18 mouse cellular contexts compared by ENCODE assay signal in the genomic region with DNA sequence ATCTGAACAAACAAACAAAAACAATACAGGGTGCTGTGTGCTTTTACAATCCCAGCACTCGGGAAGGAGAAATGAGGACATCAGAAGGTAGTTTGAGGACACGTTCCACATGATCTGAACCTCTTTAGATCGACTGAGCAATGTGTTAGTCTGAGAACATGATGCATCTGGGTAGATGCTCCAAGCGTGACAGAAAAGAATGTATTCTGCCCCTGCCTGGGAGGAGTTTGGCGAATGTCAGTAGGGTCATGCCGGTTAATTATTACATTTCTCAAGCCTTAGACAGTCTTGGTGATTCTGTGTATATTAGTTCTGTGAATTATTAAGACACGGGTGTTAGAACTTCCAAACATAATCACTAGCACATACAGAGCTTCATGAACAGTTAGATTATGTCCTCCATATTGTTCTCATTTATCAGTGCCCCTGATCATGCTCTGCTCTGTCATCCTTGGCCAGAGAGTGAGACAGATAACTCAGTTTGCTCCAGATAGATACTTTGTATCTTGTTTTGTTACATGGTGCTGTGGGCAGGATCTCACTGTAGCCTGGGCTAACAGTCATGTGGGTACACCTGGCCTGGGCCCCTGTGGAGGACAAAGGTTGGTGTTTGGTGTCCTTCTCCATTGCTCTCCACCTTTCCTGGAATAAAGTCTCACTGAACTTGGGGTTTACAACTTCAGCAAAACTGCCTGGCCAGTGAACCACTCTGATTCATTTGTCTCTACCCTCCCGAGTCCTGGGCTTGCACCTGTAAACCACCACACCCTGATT.
DNase-seq lines count a peak whose midpoint lies in the region; ATAC-seq and TF ChIP-seq lines count a peak whose summit lies in the region.
"Had no signal": no experiment of that assay in that cellular context is flagged by ENCODE, and none has a peak within 500 bp of the region (broad histone marks: within the 10 kb centered on the region; RNA-seq: fewer than 3 reads in every experiment).

No protein-coding gene starts in this region.

- H3K4me2 ChIP-seq in liver, postnatal 0 days (ENCODE audit: low read depth, low read length), result no peak overlapping the region
- no peak overlapping the region for H3K4me2 ChIP-seq in liver, embryonic 12.5 days
- no peak overlapping the region for H3K4me2 ChIP-seq in kidney, embryonic 16.5 days (replicated peaks; ENCODE audit: low read depth, low read length)
- H3K4me2 ChIP-seq: embryonic facial prominence, embryonic 12.5 days; forebrain, embryonic 13.5 days; heart, embryonic 11.5 days; liver, embryonic 13.5 days; lung, embryonic 14.5 days; midbrain, embryonic 12.5 days; neural tube, embryonic 15.5 days had no signal

- H3K36me3 ChIP-seq in liver, postnatal 0 days (replicated peaks; ENCODE audit: insufficient read depth, low read length), result no peaks in the 10 kb centered on the region
- H3K36me3 ChIP-seq in liver, embryonic 12.5 days, result no peaks in the 10 kb centered on the region
- no peaks in the 10 kb centered on the region for H3K36me3 ChIP-seq in kidney, embryonic 16.5 days (ENCODE audit: insufficient read depth, low read length)
- H3K36me3 ChIP-seq: embryonic facial prominence, embryonic 12.5 days; liver, embryonic 13.5 days; midbrain, embryonic 12.5 days; neural tube, embryonic 15.5 days had no signal

- no peak for DNase-seq in liver, postnatal 0 days
- DNase-seq in kidney, adult 18-20 months, result peak; percentile 45
- peak; percentile 5 for DNase-seq in yolk sac, embryonic 10.5 days (ENCODE audit: low spot score)
- no peak for DNase-seq in adrenal gland, postnatal 36 days
- no peak for DNase-seq in adrenal gland, adult 2 months
- DNase-seq: adrenal gland, postnatal 25 days; cerebellum, adult 11 months; cerebellum, postnatal 14 days; liver, embryonic 13.5 days; lung, embryonic 14.5 days had no signal

- H3K4me1 ChIP-seq in liver, postnatal 0 days (ENCODE audit: insufficient read depth), result no peaks in the 10 kb centered on the region
- no peaks in the 10 kb centered on the region for H3K4me1 ChIP-seq in liver, embryonic 12.5 days
- no peaks in the 10 kb centered on the region for H3K4me1 ChIP-seq in kidney, embryonic 16.5 days (ENCODE audit: insufficient read depth, low read length)
- H3K4me1 ChIP-seq: embryonic facial prominence, embryonic 12.5 days; forebrain, embryonic 13.5 days; liver, embryonic 13.5 days; midbrain, embryonic 12.5 days; neural tube, embryonic 15.5 days had no signal

- peak overlapping the region; percentile 48; the same call in 1 of the 2 replicates for H3K27ac ChIP-seq in liver, postnatal 0 days (ENCODE audit: low read depth)
- no peak overlapping the region for H3K27ac ChIP-seq in liver, embryonic 12.5 days
- peak overlapping the region; percentile 18; the same call in 1 of the 2 replicates for H3K27ac ChIP-seq in kidney, embryonic 16.5 days (ENCODE audit: low read length)
- H3K27ac ChIP-seq: embryonic facial prominence, embryonic 12.5 days; forebrain, embryonic 13.5 days; liver, embryonic 13.5 days; midbrain, embryonic 12.5 days; neural tube, embryonic 15.5 days had no signal

- H3K9me3 ChIP-seq in liver, postnatal 0 days (ENCODE audit: low read length), result no peaks in the 10 kb centered on the region
- H3K9me3 ChIP-seq in liver, embryonic 12.5 days (replicated peaks), result no peaks in the 10 kb centered on the region
- no peaks in the 10 kb centered on the region for H3K9me3 ChIP-seq in kidney, embryonic 16.5 days (ENCODE audit: low read length)
- H3K9me3 ChIP-seq: embryonic facial prominence, embryonic 12.5 days; forebrain, embryonic 13.5 days; liver, embryonic 13.5 days; midbrain, embryonic 12.5 days; neural tube, embryonic 15.5 days had no signal

- 69% methylated on average over 8 of the region's 8 CpGs for WGBS in liver, postnatal 0 days (ENCODE audit: insufficient replicate concordance)
- WGBS in liver, embryonic 12.5 days (ENCODE audit: insufficient replicate concordance), result 72% methylated on average over 8 of the region's 8 CpGs
- 74% methylated on average over 8 of the region's 8 CpGs for WGBS in kidney, embryonic 16.5 days

- H3K27me3 ChIP-seq in liver, postnatal 0 days (ENCODE audit: insufficient read depth, low read length), result no peaks in the 10 kb centered on the region
- H3K27me3 ChIP-seq in liver, embryonic 12.5 days (replicated peaks), result no peaks in the 10 kb centered on the region
- no peaks in the 10 kb centered on the region for H3K27me3 ChIP-seq in kidney, embryonic 16.5 days (ENCODE audit: insufficient read depth, low read length)
- H3K27me3 ChIP-seq: embryonic facial prominence, embryonic 12.5 days; forebrain, embryonic 13.5 days; liver, embryonic 13.5 days; midbrain, embryonic 12.5 days; neural tube, embryonic 15.5 days had no signal

- no peak overlapping the region for H3K4me3 ChIP-seq in liver, postnatal 0 days (ENCODE audit: low read depth, low read length)
- H3K4me3 ChIP-seq in liver, embryonic 12.5 days, result no peak overlapping the region
- no peak overlapping the region for H3K4me3 ChIP-seq in kidney, embryonic 16.5 days (ENCODE audit: low read length)
- H3K4me3 ChIP-seq: embryonic facial prominence, embryonic 12.5 days; forebrain, embryonic 13.5 days; liver, embryonic 13.5 days; midbrain, embryonic 12.5 days; neural tube, embryonic 15.5 days had no signal

- no peak overlapping the region for H3K9ac ChIP-seq in liver, postnatal 0 days (replicated peaks)
- H3K9ac ChIP-seq in liver, embryonic 12.5 days, result no peak overlapping the region
- H3K9ac ChIP-seq in kidney, embryonic 16.5 days (replicated peaks; ENCODE audit: low read length), result no peak overlapping the region
- H3K9ac ChIP-seq: embryonic facial prominence, embryonic 12.5 days; forebrain, embryonic 13.5 days; liver, embryonic 13.5 days; lung, embryonic 14.5 days; midbrain, embryonic 12.5 days; neural tube, embryonic 15.5 days had no signal

- no peak for ATAC-seq in liver, postnatal 0 days
- no peak for ATAC-seq in liver, embryonic 12.5 days
- peak; percentile 91 for ATAC-seq in kidney, embryonic 16.5 days (ENCODE audit: low FRiP score, low TSS enrichment)
- ATAC-seq in CD4-positive, CD25-positive, alpha-beta regulatory T cell, adult 4 months, result no peak
- ATAC-seq: forebrain, embryonic 13.5 days had no signal

- TF ChIP-seq EP300 in liver, postnatal 0 days (IDR thresholded peaks at IDR 0.05; ENCODE audit: low read depth), result no peak

- no peak for TF ChIP-seq CTCF in liver, postnatal 0 days (IDR thresholded peaks at IDR 0.05; ENCODE audit: low read depth)

Comparison
In these comparisons a context has a peak if more than half of its experiments do, and no peak if none do; other contexts are left out.
1. DNase-seq: peak in kidney, adult 18-20 months (single experiment) and yolk sac, embryonic 10.5 days (single experiment); none in liver, postnatal 0 days (single experiment), adrenal gland, postnatal 36 days (0 of 2) and adrenal gland, adult 2 months (single experiment).